Mouse (Mus musculus): ENCODE measurements at regions not wholly inside any gene's neighbourhood (a gene's known extent, or its start where the extent isn't known, plus 50 kb on each side); places are given as distances from the start of the nearest gene placed in this dataset.

DNA sequence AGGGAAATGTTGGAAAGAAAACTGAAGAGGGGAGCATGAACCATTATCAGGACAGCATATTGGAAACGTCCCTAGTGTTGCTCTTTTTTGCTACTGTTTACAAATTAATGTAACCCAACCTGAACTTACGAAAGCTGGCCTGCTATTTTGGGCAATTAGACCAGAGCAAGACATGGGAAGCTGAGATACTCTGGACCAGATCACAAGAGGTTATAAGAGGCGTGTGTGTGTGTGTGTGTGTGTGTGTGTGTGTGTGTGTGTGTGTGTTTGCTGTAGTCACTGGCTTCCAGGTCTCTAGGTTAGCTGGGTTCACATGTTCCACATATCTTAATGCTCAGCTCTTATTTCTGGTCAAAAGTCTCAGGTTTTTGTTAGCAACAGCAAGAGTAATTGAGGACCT is 783.1 kb downstream of the Gsdmc2 start:
- TF ChIP-seq EP300 (IDR thresholded peaks at IDR 0.05; ENCODE audit: low read depth) (no peak), CTCF (IDR thresholded peaks at IDR 0.05; ENCODE audit: low read depth) (no peak)
- DNase-seq = no peak
- H3K27ac ChIP-seq (ENCODE audit: low read depth) = no peak overlapping the region
- no peaks in the 10 kb centered on the region for H3K36me3 ChIP-seq (replicated peaks; ENCODE audit: insufficient read depth, low read length)
- H3K4me2 ChIP-seq (ENCODE audit: low read depth, low read length) = no peak overlapping the region
- no peak overlapping the region for H3K4me3 ChIP-seq (ENCODE audit: low read depth, low read length)
- 59% methylated on average over 3 of the region's 3 CpGs for WGBS (ENCODE audit: insufficient replicate concordance)
- no peaks in the 10 kb centered on the region for H3K27me3 ChIP-seq (ENCODE audit: insufficient read depth, low read length)
- no peak overlapping the region for H3K9ac ChIP-seq (replicated peaks)
- H3K9me3 ChIP-seq (ENCODE audit: low read length) = no peaks in the 10 kb centered on the region
- no peaks in the 10 kb centered on the region for H3K4me1 ChIP-seq (ENCODE audit: insufficient read depth)
- ATAC-seq = no peak

DNA sequence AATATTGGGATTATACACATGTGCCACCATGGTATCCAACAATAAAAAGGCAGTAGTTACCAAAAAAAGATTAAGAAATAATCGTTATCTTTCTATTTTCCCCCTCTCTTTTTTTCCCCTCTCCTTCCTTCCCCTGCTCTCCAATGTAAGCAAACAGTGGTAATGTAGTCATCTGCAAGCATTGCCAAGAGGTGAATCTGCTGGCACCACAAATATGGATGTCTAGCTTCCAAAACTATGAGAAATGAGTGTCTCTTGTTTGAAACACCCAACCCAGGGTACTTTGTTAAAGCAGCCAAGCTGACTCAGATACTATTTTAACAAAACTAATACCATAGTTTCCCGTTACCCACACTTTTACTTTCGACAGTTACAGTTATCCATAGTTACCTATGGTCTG is 784.2 kb downstream of the Gsdmc2 start:
- Histone ChIP-seq H3K27ac (ENCODE audit: low read depth) (no peak overlapping the region), H3K36me3 (replicated peaks; ENCODE audit: insufficient read depth, low read length) (no peaks in the 10 kb centered on the region), H3K4me1 (ENCODE audit: insufficient read depth) (no peaks in the 10 kb centered on the region), H3K4me2 (ENCODE audit: low read depth, low read length) (no peak overlapping the region), H3K9ac (replicated peaks) (no peak overlapping the region), H3K9me3 (ENCODE audit: low read length) (no peaks in the 10 kb centered on the region), H3K27me3 (ENCODE audit: insufficient read depth, low read length) (no peaks in the 10 kb centered on the region), H3K4me3 (ENCODE audit: low read depth, low read length) (no peak overlapping the region)
- ATAC-seq (no peak), DNase-seq (no peak)
- TF ChIP-seq CTCF (IDR thresholded peaks at IDR 0.05; ENCODE audit: low read depth) (no peak), EP300 (IDR thresholded peaks at IDR 0.05; ENCODE audit: low read depth) (no peak)
- 81% methylated on average over 3 of the region's 3 CpGs for WGBS (ENCODE audit: insufficient replicate concordance)

- Histone ChIP-seq H3K4me2 (ENCODE audit: low read depth, low read length) (no peak overlapping the region), H3K4me1 (ENCODE audit: insufficient read depth) (no peaks in the 10 kb centered on the region), H3K36me3 (replicated peaks; ENCODE audit: insufficient read depth, low read length) (no peaks in the 10 kb centered on the region), H3K27me3 (ENCODE audit: insufficient read depth, low read length) (no peaks in the 10 kb centered on the region), H3K27ac (ENCODE audit: low read depth) (no peak overlapping the region), H3K9ac (replicated peaks) (no peak overlapping the region), H3K4me3 (ENCODE audit: low read depth, low read length) (no peak overlapping the region), H3K9me3 (ENCODE audit: low read length) (no peaks in the 10 kb centered on the region)
- TF ChIP-seq EP300 (IDR thresholded peaks at IDR 0.05; ENCODE audit: low read depth) = no peak
- no peak for TF ChIP-seq CTCF (IDR thresholded peaks at IDR 0.05; ENCODE audit: low read depth)
- no peak for DNase-seq
- ATAC-seq = no peak
- WGBS (ENCODE audit: insufficient replicate concordance) = 75% methylated on average over 3 of the region's 3 CpGs
Observed at GRCm38 (mm10) chr15:63052570-63053255, 792.3 kb downstream of the Gsdmc2 start.

GRCm38 (mm10) chr15:63050033-63050432 is 794.9 kb downstream of the Gsdmc2 start:
- H3K9ac ChIP-seq (replicated peaks) = no peak overlapping the region
- H3K27ac ChIP-seq (ENCODE audit: low read depth) = no peak overlapping the region
- TF ChIP-seq EP300 (IDR thresholded peaks at IDR 0.05; ENCODE audit: low read depth) (no peak), CTCF (IDR thresholded peaks at IDR 0.05; ENCODE audit: low read depth) (no peak)
- H3K4me1 ChIP-seq (ENCODE audit: insufficient read depth) = no peaks in the 10 kb centered on the region
- ATAC-seq (no peak), DNase-seq (no peak)
- no peak overlapping the region for H3K4me2 ChIP-seq (ENCODE audit: low read depth, low read length)
- no peaks in the 10 kb centered on the region for H3K9me3 ChIP-seq (ENCODE audit: low read length)
- no peak overlapping the region for H3K4me3 ChIP-seq (ENCODE audit: low read depth, low read length)
- H3K36me3 ChIP-seq (replicated peaks; ENCODE audit: insufficient read depth, low read length) = no peaks in the 10 kb centered on the region
- 80% methylated on average over 1 of the region's 1 CpGs for WGBS (ENCODE audit: insufficient replicate concordance)
- H3K27me3 ChIP-seq (ENCODE audit: insufficient read depth, low read length) = no peaks in the 10 kb centered on the region

- H3K27me3 ChIP-seq (ENCODE audit: insufficient read depth, low read length) = no peaks in the 10 kb centered on the region
- no peak overlapping the region for H3K4me2 ChIP-seq (ENCODE audit: low read depth, low read length)
- H3K36me3 ChIP-seq (replicated peaks; ENCODE audit: insufficient read depth, low read length) = no peaks in the 10 kb centered on the region
- H3K9me3 ChIP-seq (ENCODE audit: low read length) = no peaks in the 10 kb centered on the region
- H3K4me1 ChIP-seq (ENCODE audit: insufficient read depth) = no peaks in the 10 kb centered on the region
- H3K27ac ChIP-seq (ENCODE audit: low read depth) = no peak overlapping the region
- TF ChIP-seq EP300 (IDR thresholded peaks at IDR 0.05; ENCODE audit: low read depth) = no peak
- no peak for TF ChIP-seq CTCF (IDR thresholded peaks at IDR 0.05; ENCODE audit: low read depth)
- H3K4me3 ChIP-seq (ENCODE audit: low read depth, low read length) = no peak overlapping the region
- ATAC-seq (no peak), DNase-seq (no peak)
- H3K9ac ChIP-seq (replicated peaks) = no peak overlapping the region
Observed at GRCm38 (mm10) chr15:63042367-63042766, 802.6 kb downstream of the Gsdmc2 start.

- H3K36me3 ChIP-seq (replicated peaks; ENCODE audit: insufficient read depth, low read length) = no peaks in the 10 kb centered on the region
Observed at GRCm38 (mm10) chr15:63036241-63036640, 808.7 kb downstream of the Gsdmc2 start.

GRCm38 (mm10) chr15:63020826-63021225 is 824.2 kb downstream of the Gsdmc2 start:
- Histone ChIP-seq H3K9ac (replicated peaks) (no peak overlapping the region), H3K36me3 (replicated peaks; ENCODE audit: insufficient read depth, low read length) (no peaks in the 10 kb centered on the region), H3K27ac (ENCODE audit: low read depth) (no peak overlapping the region), H3K9me3 (ENCODE audit: low read length) (no peaks in the 10 kb centered on the region), H3K4me3 (ENCODE audit: low read depth, low read length) (no peak overlapping the region), H3K4me2 (ENCODE audit: low read depth, low read length) (no peak overlapping the region), H3K27me3 (ENCODE audit: insufficient read depth, low read length) (no peaks in the 10 kb centered on the region), H3K4me1 (ENCODE audit: insufficient read depth) (no peaks in the 10 kb centered on the region)
- TF ChIP-seq EP300 (IDR thresholded peaks at IDR 0.05; ENCODE audit: low read depth) = no peak
- TF ChIP-seq CTCF (IDR thresholded peaks at IDR 0.05; ENCODE audit: low read depth) = no peak
- no peak for ATAC-seq
- 63% methylated on average over 2 of the region's 2 CpGs for WGBS (ENCODE audit: insufficient replicate concordance)
- DNase-seq = no peak

More at GRCm38 (mm10) chr15:63036241-63036640, 808.7 kb downstream of the Gsdmc2 start:
- H3K27me3 ChIP-seq (ENCODE audit: insufficient read depth, low read length) = no peaks in the 10 kb centered on the region
- H3K4me3 ChIP-seq (ENCODE audit: low read depth, low read length) = no peak overlapping the region
- no peaks in the 10 kb centered on the region for H3K4me1 ChIP-seq (ENCODE audit: insufficient read depth)
- no peak overlapping the region for H3K9ac ChIP-seq (replicated peaks)
- ATAC-seq = no peak
- 79% methylated on average over 7 of the region's 7 CpGs for WGBS (ENCODE audit: insufficient replicate concordance)
- H3K27ac ChIP-seq (ENCODE audit: low read depth) = no peak overlapping the region
- DNase-seq = no peak
- TF ChIP-seq EP300 (IDR thresholded peaks at IDR 0.05; ENCODE audit: low read depth) (no peak), CTCF (IDR thresholded peaks at IDR 0.05; ENCODE audit: low read depth) (no peak)
- H3K4me2 ChIP-seq (ENCODE audit: low read depth, low read length) = no peak overlapping the region
- no peaks in the 10 kb centered on the region for H3K9me3 ChIP-seq (ENCODE audit: low read length)
